Mouse (Mus musculus): ENCODE data around the gene 3110082J24Rik. TPM values are rescaled to one million over a fixed set of nuclear protein-coding genes. Genes with fewer than 3 reads are reported as not detected.
A peak's percentile ranks its signal among the peaks of the same experiment; 100 is the strongest.

The 3110082J24Rik gene
- 2.2 and 4.9 TPM in 2 replicates for polyA plus RNA-seq (2016; fragmentation: Nextera tagmentation; extraction: Ambion mirVana)

- DNase-seq (ENCODE audit: low spot score), result peak; percentile 58
- Histone ChIP-seq H3K27ac (peak within 1 kb of the TSS; percentile 93), H3K9me3 (no peaks in the 10 kb centered on the region), H3K4me3 (peak within 1 kb of the TSS; percentile 60), H3K36me3 (no peaks in the 10 kb centered on the region), H3K27me3 (ENCODE audit: insufficient read depth, poor library complexity, severe bottlenecking) (peaks cover 68% of the 10 kb centered on the region), H3K4me1 (replicated peaks) (peaks cover 62% of the 10 kb centered on the region)
- 1% methylated on average over 29 of the region's 29 CpGs for WGBS
Measured at GRCm38 (mm10) chr5:30105668-30106300, at the start of gene 3110082J24Rik. Gene 3110082J24Rik (minus strand): TSS chr5:30106086.

GRCm38 (mm10) chr5:30155395-30155792, 49.5 kb upstream of the 3110082J24Rik start:
- WGBS, result under 1% methylated on average over 31 of the region's 31 CpGs
- DNase-seq (ENCODE audit: low spot score), result no peak
- no peaks in the 10 kb centered on the region for H3K9me3 ChIP-seq
- H3K36me3 ChIP-seq, result no peaks in the 10 kb centered on the region
- H3K4me1 ChIP-seq (replicated peaks), result peaks cover 13% of the 10 kb centered on the region
- no peaks in the 10 kb centered on the region for H3K27me3 ChIP-seq (ENCODE audit: insufficient read depth, poor library complexity, severe bottlenecking)
- H3K4me3 ChIP-seq, result peak overlapping the region; percentile 90
- peak overlapping the region; percentile 99 for H3K27ac ChIP-seq

GRCm38 (mm10) chr5:30154474-30155394, 48.8 kb upstream of the 3110082J24Rik start, which contains the start of the genes Hadha and Hadhb:
Gene Hadha (minus strand): TSS chr5:30155162.
Gene Hadhb (plus strand): TSS chr5:30155248.
- H3K27ac ChIP-seq, result peak within 1 kb of the TSS; percentile 99
- H3K4me1 ChIP-seq (replicated peaks), result peaks cover 13% of the 10 kb centered on the region
- under 1% methylated on average over 53 of the region's 53 CpGs for WGBS
- peak; percentile 92 for DNase-seq (ENCODE audit: low spot score)
- no peaks in the 10 kb centered on the region for H3K9me3 ChIP-seq
- H3K4me3 ChIP-seq, result peak within 1 kb of the TSS; percentile 90
- H3K36me3 ChIP-seq, result no peaks in the 10 kb centered on the region
- no peaks in the 10 kb centered on the region for H3K27me3 ChIP-seq (ENCODE audit: insufficient read depth, poor library complexity, severe bottlenecking)

GRCm38 (mm10) chr5:30154013-30154412, 48.1 kb upstream of the 3110082J24Rik start:
- Histone ChIP-seq H3K9me3 (no peaks in the 10 kb centered on the region), H3K36me3 (no peaks in the 10 kb centered on the region), H3K4me3 (peak overlapping the region; percentile 90), H3K27ac (peak overlapping the region; percentile 99; the same call in 1 of the 2 replicates), H3K4me1 (replicated peaks) (peaks cover 13% of the 10 kb centered on the region), H3K27me3 (ENCODE audit: insufficient read depth, poor library complexity, severe bottlenecking) (no peaks in the 10 kb centered on the region)
- DNase-seq (ENCODE audit: low spot score), result no peak
- 26% methylated on average over 4 of the region's 4 CpGs for WGBS

GRCm38 (mm10) chr5:30153222-30153621, 47.3 kb upstream of the 3110082J24Rik start:
- Histone ChIP-seq H3K27me3 (ENCODE audit: insufficient read depth, poor library complexity, severe bottlenecking) (no peaks in the 10 kb centered on the region), H3K36me3 (no peaks in the 10 kb centered on the region), H3K27ac (no peak overlapping the region), H3K9me3 (no peaks in the 10 kb centered on the region), H3K4me1 (replicated peaks) (peaks cover 13% of the 10 kb centered on the region), H3K4me3 (no peak overlapping the region)
- 95% methylated on average over 2 of the region's 2 CpGs for WGBS
- DNase-seq (ENCODE audit: low spot score), result no peak

- H3K36me3 ChIP-seq, result no peaks in the 10 kb centered on the region
- no peaks in the 10 kb centered on the region for H3K9me3 ChIP-seq
- WGBS, result 90% methylated on average over 1 of the region's 1 CpGs
- H3K4me1 ChIP-seq (replicated peaks), result peaks cover 13% of the 10 kb centered on the region
- no peak overlapping the region for H3K4me3 ChIP-seq
- no peak for DNase-seq (ENCODE audit: low spot score)
- H3K27me3 ChIP-seq (ENCODE audit: insufficient read depth, poor library complexity, severe bottlenecking), result no peaks in the 10 kb centered on the region
- H3K27ac ChIP-seq, result no peak overlapping the region
Measured at GRCm38 (mm10) chr5:30152413-30152812, 46.5 kb upstream of the 3110082J24Rik start.

- H3K27ac ChIP-seq, result no peak overlapping the region
- H3K36me3 ChIP-seq, result peaks cover 2% of the 10 kb centered on the region
- no peak overlapping the region for H3K4me3 ChIP-seq
- H3K9me3 ChIP-seq, result no peaks in the 10 kb centered on the region
- H3K4me1 ChIP-seq (replicated peaks), result peaks cover 13% of the 10 kb centered on the region
- 86% methylated on average over 4 of the region's 4 CpGs for WGBS
- H3K27me3 ChIP-seq (ENCODE audit: insufficient read depth, poor library complexity, severe bottlenecking), result no peaks in the 10 kb centered on the region
- DNase-seq (ENCODE audit: low spot score), result no peak
Measured at GRCm38 (mm10) chr5:30152007-30152406, 46.1 kb upstream of the 3110082J24Rik start.

- no peaks in the 10 kb centered on the region for H3K4me1 ChIP-seq (replicated peaks)
- H3K4me3 ChIP-seq, result no peak overlapping the region
- H3K9me3 ChIP-seq, result no peaks in the 10 kb centered on the region
- DNase-seq (ENCODE audit: low spot score), result no peak
- H3K36me3 ChIP-seq, result peaks cover 35% of the 10 kb centered on the region
- no peak overlapping the region for H3K27ac ChIP-seq
- H3K27me3 ChIP-seq (ENCODE audit: insufficient read depth, poor library complexity, severe bottlenecking), result no peaks in the 10 kb centered on the region
- 93% methylated on average over 5 of the region's 5 CpGs for WGBS
Measured at GRCm38 (mm10) chr5:30148133-30148920, 42.4 kb upstream of the 3110082J24Rik start.

- no peaks in the 10 kb centered on the region for H3K27me3 ChIP-seq (ENCODE audit: insufficient read depth, poor library complexity, severe bottlenecking)
- H3K36me3 ChIP-seq, result peaks cover 53% of the 10 kb centered on the region
- no peaks in the 10 kb centered on the region for H3K4me1 ChIP-seq (replicated peaks)
- H3K27ac ChIP-seq, result no peak overlapping the region
- H3K9me3 ChIP-seq, result no peaks in the 10 kb centered on the region
- no peak for DNase-seq (ENCODE audit: low spot score)
- 93% methylated on average over 6 of the region's 6 CpGs for WGBS
- H3K4me3 ChIP-seq, result no peak overlapping the region
Measured at GRCm38 (mm10) chr5:30146526-30146925, 40.6 kb upstream of the 3110082J24Rik start.

- no peak overlapping the region for H3K27ac ChIP-seq
- no peaks in the 10 kb centered on the region for H3K9me3 ChIP-seq
- 89% methylated on average over 4 of the region's 4 CpGs for WGBS
- no peak overlapping the region for H3K4me3 ChIP-seq
- H3K36me3 ChIP-seq, result peaks cover 96% of the 10 kb centered on the region
- DNase-seq (ENCODE audit: low spot score), result no peak
- H3K27me3 ChIP-seq (ENCODE audit: insufficient read depth, poor library complexity, severe bottlenecking), result no peaks in the 10 kb centered on the region
- H3K4me1 ChIP-seq (replicated peaks), result no peaks in the 10 kb centered on the region
Measured at GRCm38 (mm10) chr5:30138193-30138592, 32.3 kb upstream of the 3110082J24Rik start.

- Histone ChIP-seq H3K36me3 (peaks cover 96% of the 10 kb centered on the region), H3K4me1 (replicated peaks) (no peaks in the 10 kb centered on the region), H3K27me3 (ENCODE audit: insufficient read depth, poor library complexity, severe bottlenecking) (no peaks in the 10 kb centered on the region), H3K9me3 (no peaks in the 10 kb centered on the region), H3K4me3 (no peak overlapping the region), H3K27ac (no peak overlapping the region)
- DNase-seq (ENCODE audit: low spot score), result no peak
- 92% methylated on average over 9 of the region's 9 CpGs for WGBS
Measured at GRCm38 (mm10) chr5:30137271-30137670, 31.4 kb upstream of the 3110082J24Rik start.

GRCm38 (mm10) chr5:30135711-30136231, 29.9 kb upstream of the 3110082J24Rik start:
- 92% methylated on average over 11 of the region's 11 CpGs for WGBS
- peaks cover 92% of the 10 kb centered on the region for H3K36me3 ChIP-seq
- no peaks in the 10 kb centered on the region for H3K27me3 ChIP-seq (ENCODE audit: insufficient read depth, poor library complexity, severe bottlenecking)
- H3K4me3 ChIP-seq, result no peak overlapping the region
- no peak overlapping the region for H3K27ac ChIP-seq
- H3K9me3 ChIP-seq, result no peaks in the 10 kb centered on the region
- no peak for DNase-seq (ENCODE audit: low spot score)
- H3K4me1 ChIP-seq (replicated peaks), result no peaks in the 10 kb centered on the region

Measured in hindbrain, embryonic 10.5 days (tissue).